Mouse (Mus musculus) midbrain, embryonic 16.5 days (tissue): ENCODE results near the gene Mapkapk3. TPM values are rescaled to one million over a fixed set of nuclear protein-coding genes. Genes with fewer than 3 reads are reported as not detected.
A peak's percentile ranks its signal among the peaks of the same experiment; 100 is the strongest.

ENCODE experiments used
- ATAC-seq: fragments of 200-750 bp; cut with Nextera tagmentation; 2 replicates; pipeline ENCODE4 v1.8.0; 2017; ENCODE audit warnings: moderate TSS enrichment
- H3K27ac ChIP-seq: fragments of 300-500 bp; sonication (generic); 2 replicates; pipeline ENCODE4 v1.5.1; 2014; ENCODE audit warnings: mild to moderate bottlenecking, low read length, mixed read lengths
- H3K27me3 ChIP-seq: fragments of 300-500 bp; sonication (generic); 2 replicates; pipeline ENCODE4 v1.6.1; 2014; ENCODE audit warnings: low read depth, low read length, mixed read lengths; ENCODE audit not compliant: control insufficient read depth, insufficient read depth
- H3K36me3 ChIP-seq: fragments of 300-500 bp; sonication (generic); 2 replicates; pipeline ENCODE4 v1.6.1; 2014; ENCODE audit warnings: mild to moderate bottlenecking, low read length, moderate library complexity, mixed read lengths; ENCODE audit not compliant: control insufficient read depth, insufficient read depth
- H3K4me1 ChIP-seq: fragments of 300-500 bp; sonication (generic); 2 replicates; pipeline ENCODE4 v1.6.1; 2014; ENCODE audit warnings: mild to moderate bottlenecking, low read length, mixed read lengths; ENCODE audit not compliant: control insufficient read depth, insufficient read depth
- H3K4me2 ChIP-seq: fragments of 300-500 bp; sonication (generic); 2 replicates; pipeline ENCODE4 v1.6.1; 2014; ENCODE audit warnings: mild to moderate bottlenecking, low read length, mixed read lengths
- H3K4me3 ChIP-seq: fragments of 300-500 bp; sonication (generic); 2 replicates; pipeline ENCODE4 v1.5.1; 2014; ENCODE audit warnings: low read depth, mild to moderate bottlenecking, low read length, moderate library complexity, mixed read lengths
- H3K9ac ChIP-seq: fragments of 300-500 bp; sonication (generic); 2 replicates; pipeline ENCODE4 v1.6.1; 2014; ENCODE audit warnings: low read depth, low read length, mixed read lengths
- H3K9me3 ChIP-seq: fragments of 300-500 bp; sonication (generic); replicated peaks from 2 replicates; pipeline ENCODE4 v1.6.1; 2014; ENCODE audit warnings: mild to moderate bottlenecking, low read length, mixed read lengths; ENCODE audit not compliant: control insufficient read depth, poor library complexity, severe bottlenecking
- whole genome bisulfite sequencing: fragments of 180-500 bp; shearing (Covaris S2); extraction: QIAGEN DNeasy Blood & Tissue Kit; methylation state at CpG from one replicate; pipeline ENCODE4 v1.1.7; 2014; 5-methylcytosine and 5-hydroxymethylcytosine counted together
- polyA plus RNA-seq: library from polyadenylated mRNA; unstranded; fragments of >200 nt; fragmentation: Nextera tagmentation; extraction: Ambion mirVana; gene quantifications from 2 replicates; pipeline ENCODE4 v1.2.1, GENCODE M21; 2015

Mapkapk3 gene
- polyA plus RNA-seq, 1 experiment from 2014 or later = 1.9 TPM

GRCm38 (mm10) chr9:107255596-107255995 is 34.1 kb downstream of the Mapkapk3 start:
- peaks cover 25% of the 10 kb centered on the region for H3K4me1 ChIP-seq
- no peak overlapping the region for H3K4me3 ChIP-seq
- H3K4me2 ChIP-seq = no peak overlapping the region
- ATAC-seq = peak; percentile 40; the same call in 1 of the 2 replicates
- WGBS = 23% methylated on average over 3 of the region's 3 CpGs
- H3K9ac ChIP-seq = no peak overlapping the region
- H3K27ac ChIP-seq = peak overlapping the region; percentile 62
- no peaks in the 10 kb centered on the region for H3K9me3 ChIP-seq
- H3K27me3 ChIP-seq = no peaks in the 10 kb centered on the region
- H3K36me3 ChIP-seq = no peaks in the 10 kb centered on the region

- no peak overlapping the region for H3K4me3 ChIP-seq
- peak overlapping the region; percentile 22; the same call in 1 of the 2 replicates for H3K4me2 ChIP-seq
- H3K27ac ChIP-seq = peak overlapping the region; percentile 62
- H3K9me3 ChIP-seq = no peaks in the 10 kb centered on the region
- no peak overlapping the region for H3K9ac ChIP-seq
- no peak for ATAC-seq
- H3K27me3 ChIP-seq = no peaks in the 10 kb centered on the region
- WGBS = 91% methylated on average over 3 of the region's 3 CpGs
- peaks cover 25% of the 10 kb centered on the region for H3K4me1 ChIP-seq
- H3K36me3 ChIP-seq = no peaks in the 10 kb centered on the region
These were observed 34.8 kb downstream of the Mapkapk3 start for GRCm38 (mm10) chr9:107254925-107255324.

DNA sequence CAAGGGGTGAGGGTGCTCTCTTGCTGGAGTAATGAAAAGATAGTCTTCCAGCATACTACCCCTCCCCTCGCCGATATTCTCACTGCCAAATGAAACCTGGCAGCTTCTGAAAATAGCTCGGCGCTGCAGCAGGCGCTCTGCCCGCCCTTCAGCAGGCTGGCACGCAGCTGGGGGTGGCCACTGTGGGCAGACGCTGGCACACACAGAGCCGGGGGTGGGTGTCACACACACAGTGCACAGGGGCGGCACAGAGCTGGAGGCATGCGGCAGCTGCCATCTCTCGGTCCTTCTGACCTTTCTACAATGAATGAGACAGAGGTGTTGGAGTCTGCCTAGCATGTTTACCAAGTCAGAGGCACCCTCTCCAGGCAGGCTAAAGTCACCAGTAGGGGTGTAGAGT is 35.2 kb downstream of the Mapkapk3 start:
- Histone ChIP-seq H3K27ac (0 out of 2 replicates have a peak overlapping the region, but pooled peaks have one; percentile 54), H3K4me3 (no peak overlapping the region), H3K9ac (no peak overlapping the region), H3K4me1 (peaks cover 25% of the 10 kb centered on the region), H3K4me2 (peak overlapping the region; percentile 22; the same call in 1 of the 2 replicates), H3K36me3 (no peaks in the 10 kb centered on the region), H3K27me3 (no peaks in the 10 kb centered on the region), H3K9me3 (no peaks in the 10 kb centered on the region)
- 65% methylated on average over 12 of the region's 12 CpGs for WGBS
- peak; percentile 82 for ATAC-seq

DNA sequence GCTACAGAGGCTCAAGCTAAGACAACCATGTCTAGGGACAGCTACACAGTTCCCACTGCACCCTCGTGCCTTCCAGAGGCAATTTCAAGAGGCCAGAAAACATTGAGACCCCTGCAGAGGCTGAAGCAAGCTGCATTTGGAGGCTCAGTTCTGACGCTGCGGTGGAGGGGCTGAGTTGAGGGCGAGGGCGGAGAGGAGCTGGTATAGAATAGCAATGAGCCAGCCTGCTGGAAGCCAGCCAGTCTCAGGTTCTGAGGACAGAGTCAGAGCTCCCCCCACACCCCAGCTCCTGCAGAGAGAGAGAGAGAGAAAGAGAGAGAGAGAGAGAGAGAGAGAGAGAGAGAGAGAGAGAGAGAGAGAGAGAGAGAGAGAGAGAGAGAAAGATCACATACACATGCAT is 37.5 kb downstream of the Mapkapk3 start:
- 0 out of 2 replicates have a peak overlapping the region, but pooled peaks have one; percentile 0 for H3K4me2 ChIP-seq
- peak overlapping the region; percentile 74 for H3K27ac ChIP-seq

DNA sequence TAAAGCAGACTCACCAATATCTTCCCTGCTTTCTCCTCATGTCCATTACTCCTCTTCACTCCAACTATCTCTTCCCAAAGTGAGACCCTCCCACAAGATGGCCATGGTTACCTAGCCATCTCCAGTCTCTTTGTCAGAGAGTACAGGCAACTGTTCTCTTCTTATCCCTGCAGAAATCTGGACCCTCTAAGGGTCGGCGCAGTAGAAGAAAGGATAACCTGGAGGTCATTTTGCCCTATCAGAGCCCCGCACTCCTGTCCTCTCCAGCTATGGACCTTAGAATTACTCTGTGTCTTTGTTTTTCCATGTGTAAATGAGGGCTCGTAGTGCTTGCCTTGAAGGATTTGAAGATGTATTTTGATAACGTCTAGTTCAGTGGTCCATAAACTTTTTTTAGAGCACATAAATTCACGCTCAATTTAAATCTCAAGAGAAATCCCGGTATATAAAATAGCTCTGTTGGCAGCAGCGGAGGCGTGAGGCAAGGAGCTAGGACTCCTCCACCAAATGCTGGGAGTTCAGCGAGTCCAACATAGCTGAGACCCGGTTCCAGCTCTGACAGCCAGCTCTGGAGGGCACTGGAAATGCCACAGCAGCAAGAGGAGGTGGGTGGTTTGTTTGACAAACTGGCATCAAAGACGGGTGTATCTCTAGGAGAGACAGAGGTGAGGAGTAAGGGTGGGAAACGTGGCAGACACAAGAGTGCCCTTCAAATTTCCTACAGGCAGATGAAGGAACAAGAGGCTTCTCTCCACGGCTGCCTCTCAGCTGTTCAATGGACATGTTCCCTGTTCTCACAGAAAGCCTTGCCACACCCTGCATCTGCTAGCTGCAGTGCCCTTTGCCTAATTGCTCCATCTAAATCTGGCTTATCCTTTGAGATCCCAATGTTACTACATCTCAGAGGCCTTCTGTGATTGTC is 39.0 kb downstream of the Mapkapk3 start:
- H3K9ac ChIP-seq = no peak overlapping the region
- no peak overlapping the region for H3K4me2 ChIP-seq
- H3K27me3 ChIP-seq = no peaks in the 10 kb centered on the region
- H3K36me3 ChIP-seq = no peaks in the 10 kb centered on the region
- H3K4me3 ChIP-seq = no peak overlapping the region
- peaks cover 22% of the 10 kb centered on the region for H3K4me1 ChIP-seq
- WGBS = 84% methylated on average over 14 of the region's 14 CpGs
- H3K27ac ChIP-seq = no peak overlapping the region
- ATAC-seq = no peak
- no peaks in the 10 kb centered on the region for H3K9me3 ChIP-seq

More for the DNA sequence above, 37.5 kb downstream of the Mapkapk3 start:
- WGBS = 1% methylated on average over 4 of the region's 5 CpGs
- Histone ChIP-seq H3K36me3 (no peaks in the 10 kb centered on the region), H3K9me3 (no peaks in the 10 kb centered on the region), H3K9ac (peak overlapping the region; percentile 4; the same call in 1 of the 2 replicates), H3K4me3 (no peak overlapping the region), H3K4me1 (peaks cover 25% of the 10 kb centered on the region), H3K27me3 (no peaks in the 10 kb centered on the region)
- ATAC-seq = 0 out of 2 replicates have a peak, but pooled peaks have one; percentile 43

GRCm38 (mm10) chr9:107249154-107249553 is 40.5 kb downstream of the Mapkapk3 start:
- no peaks in the 10 kb centered on the region for H3K9me3 ChIP-seq
- no peak overlapping the region for H3K9ac ChIP-seq
- no peak overlapping the region for H3K27ac ChIP-seq
- H3K4me2 ChIP-seq = no peak overlapping the region
- WGBS = 77% methylated on average over 6 of the region's 6 CpGs
- H3K4me1 ChIP-seq = peaks cover 7% of the 10 kb centered on the region
- ATAC-seq = 0 out of 2 replicates have a peak, but pooled peaks have one; percentile 39
- H3K36me3 ChIP-seq = no peaks in the 10 kb centered on the region
- H3K4me3 ChIP-seq = no peak overlapping the region
- no peaks in the 10 kb centered on the region for H3K27me3 ChIP-seq

DNA sequence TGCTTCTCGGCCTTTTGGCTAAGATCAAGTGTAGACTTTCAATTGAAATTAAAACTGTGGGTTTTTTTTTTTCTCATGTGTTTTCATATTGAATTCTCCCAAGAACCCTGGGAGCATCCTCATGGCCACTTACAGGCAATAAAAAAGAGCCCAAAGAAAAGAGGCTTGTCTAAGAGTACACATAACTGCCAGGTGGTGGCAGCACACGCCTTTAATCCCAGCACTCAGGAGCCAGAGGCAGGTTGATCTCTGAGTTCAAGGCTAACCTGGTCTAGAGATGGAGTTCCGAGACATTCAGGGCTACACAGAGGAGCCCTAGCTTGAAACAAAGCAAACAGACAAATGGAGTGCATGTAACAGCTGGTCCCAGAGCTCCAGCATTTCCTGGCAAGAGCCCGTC is 43.5 kb downstream of the Mapkapk3 start:
- no peak overlapping the region for H3K9ac ChIP-seq
- no peaks in the 10 kb centered on the region for H3K36me3 ChIP-seq
- no peaks in the 10 kb centered on the region for H3K27me3 ChIP-seq
- H3K4me2 ChIP-seq = no peak overlapping the region
- H3K27ac ChIP-seq = no peak overlapping the region
- no peaks in the 10 kb centered on the region for H3K9me3 ChIP-seq
- H3K4me1 ChIP-seq = no peaks in the 10 kb centered on the region
- 62% methylated on average over 4 of the region's 4 CpGs for WGBS
- ATAC-seq = no peak
- H3K4me3 ChIP-seq = no peak overlapping the region

GRCm38 (mm10) chr9:107245311-107245710 is 44.4 kb downstream of the Mapkapk3 start:
- no peaks in the 10 kb centered on the region for H3K4me1 ChIP-seq
- WGBS = 92% methylated on average over 4 of the region's 4 CpGs

GRCm38 (mm10) chr9:107236151-107236550 is 53.5 kb downstream of the Mapkapk3 start:
- H3K4me2 ChIP-seq = no peak overlapping the region
- H3K4me3 ChIP-seq = no peak overlapping the region
- WGBS = 73% methylated on average over 5 of the region's 5 CpGs
- no peaks in the 10 kb centered on the region for H3K36me3 ChIP-seq
- H3K9ac ChIP-seq = no peak overlapping the region
- H3K4me1 ChIP-seq = peaks cover 4% of the 10 kb centered on the region
- H3K9me3 ChIP-seq = no peaks in the 10 kb centered on the region
- ATAC-seq = no peak
- H3K27me3 ChIP-seq = peaks cover 16% of the 10 kb centered on the region; the same call in 1 of the 2 replicates
- H3K27ac ChIP-seq = no peak overlapping the region

More at GRCm38 (mm10) chr9:107245311-107245710, 44.4 kb downstream of the Mapkapk3 start:
- H3K4me3 ChIP-seq = no peak overlapping the region
- no peak overlapping the region for H3K4me2 ChIP-seq
- no peak for ATAC-seq
- H3K9me3 ChIP-seq = no peaks in the 10 kb centered on the region
- no peaks in the 10 kb centered on the region for H3K36me3 ChIP-seq
- H3K9ac ChIP-seq = no peak overlapping the region
- no peak overlapping the region for H3K27ac ChIP-seq
- no peaks in the 10 kb centered on the region for H3K27me3 ChIP-seq
